Mouse (Mus musculus) layer of hippocampus, adult 18-20 months (tissue): ENCODE data around the gene Rbbp6. TPM values are rescaled to one million over a fixed set of nuclear protein-coding genes. Genes with fewer than 3 reads are reported as not detected.

Experiments used
- DNase-seq, 2 experiments: peaks; one replicate each; pipeline ENCODE4 v3.0.0; 2022; ENCODE audit warnings: low spot score in 2 of 2
- total RNA-seq, 2 experiments: library from RNA; stranded (reverse); gene quantifications; 2 replicates each; pipeline ENCODE4 v1.2.3; 2021

Gene Rbbp6
- total RNA-seq, 2 experiments from 2014 or later: 62.6 to 67.2 TPM

DNA sequence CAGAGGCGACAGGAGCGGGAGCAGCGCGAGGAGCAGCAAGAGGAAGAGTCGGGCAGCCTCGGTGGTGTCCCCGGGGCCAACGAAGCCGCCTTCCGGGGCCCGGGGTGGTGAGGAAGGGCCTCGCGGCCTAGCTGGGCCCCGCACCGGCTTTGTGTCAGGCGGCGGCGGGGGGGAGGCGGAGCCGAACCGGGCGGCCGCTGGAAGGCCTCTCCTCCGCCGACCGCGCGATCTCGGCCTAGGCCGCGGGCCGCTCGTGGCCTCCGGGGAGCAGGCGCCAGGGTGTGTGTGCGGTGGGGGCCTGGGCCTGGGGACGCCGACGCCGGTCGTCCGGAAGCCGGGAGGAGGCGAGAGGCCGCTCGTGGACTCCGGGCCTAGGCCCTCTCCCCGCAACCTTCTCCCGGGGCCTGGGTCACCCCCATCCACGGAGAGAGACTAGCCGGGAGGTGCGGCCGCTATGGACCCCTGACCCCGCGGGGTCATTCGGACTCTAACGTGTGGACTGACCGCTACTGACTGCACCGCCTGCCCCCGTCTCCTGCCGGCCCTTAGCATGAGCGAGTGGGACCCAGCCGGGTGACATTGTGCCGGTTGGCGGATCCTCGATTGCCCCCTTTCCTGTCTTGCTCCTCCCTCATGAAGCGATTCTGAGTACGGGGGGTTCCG lies 4.8 kb downstream of the Rbbp6 start:
- DNase-seq: peak; percentile 32 to 44

DNA sequence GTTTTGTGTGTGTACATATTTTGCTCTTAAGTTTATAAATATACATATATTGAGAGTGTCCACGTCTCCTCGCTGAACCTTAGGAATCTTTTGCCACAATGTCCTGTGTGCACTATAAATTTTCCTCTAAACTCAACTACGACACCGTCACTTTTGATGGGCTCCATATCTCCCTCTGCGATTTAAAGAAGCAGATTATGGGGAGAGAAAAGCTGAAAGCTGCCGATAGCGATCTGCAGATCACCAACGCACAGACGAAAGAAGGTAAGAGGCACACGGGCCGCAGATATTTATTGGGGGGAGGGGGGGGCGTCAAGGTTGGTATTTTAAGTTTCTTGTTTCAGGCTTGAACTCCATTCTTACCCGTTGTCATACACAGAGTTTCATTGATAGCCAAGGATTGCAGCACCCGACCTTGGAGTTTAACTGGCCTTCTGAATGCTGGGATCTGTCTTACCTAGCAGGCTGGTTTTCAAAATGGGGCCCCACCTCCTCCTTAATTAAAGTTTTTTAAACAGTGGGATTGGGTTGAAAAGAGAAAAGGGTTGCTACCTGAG lies 5.5 kb downstream of the Rbbp6 start:
- DNase-seq: no peak

DNA sequence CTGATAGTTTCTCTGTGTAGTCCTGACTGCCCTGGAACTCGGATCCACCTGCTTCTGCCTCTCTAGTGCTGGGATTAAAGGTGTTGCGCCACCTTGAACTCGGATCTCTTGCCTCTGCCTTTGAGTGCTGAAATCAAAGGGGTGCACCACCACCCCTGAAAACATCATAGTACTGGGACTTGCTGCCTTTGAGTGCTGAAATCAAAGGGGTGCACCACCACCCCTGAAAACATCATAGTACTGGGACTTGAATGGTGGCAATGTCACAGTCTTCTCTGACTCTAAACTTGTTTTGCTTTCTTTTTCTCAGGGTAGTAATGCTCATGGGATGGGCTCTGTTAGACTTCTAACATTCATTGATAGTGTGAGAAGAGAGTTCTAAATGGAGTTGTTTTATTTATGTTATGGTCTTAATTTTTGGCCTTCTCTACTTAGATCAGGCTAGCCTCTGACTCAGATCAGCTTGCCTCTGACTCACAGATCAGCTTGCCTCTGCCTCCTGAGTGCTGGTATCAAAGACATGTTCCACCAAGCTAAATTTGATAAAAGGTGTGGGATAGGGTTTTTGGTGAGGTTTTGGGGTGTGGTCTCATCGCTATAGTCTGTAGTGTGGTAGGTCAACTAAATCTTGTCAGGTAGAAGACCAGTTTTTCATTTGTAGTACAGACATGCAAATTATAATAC lies 6.7 kb downstream of the Rbbp6 start:
- DNase-seq: no peak

DNA sequence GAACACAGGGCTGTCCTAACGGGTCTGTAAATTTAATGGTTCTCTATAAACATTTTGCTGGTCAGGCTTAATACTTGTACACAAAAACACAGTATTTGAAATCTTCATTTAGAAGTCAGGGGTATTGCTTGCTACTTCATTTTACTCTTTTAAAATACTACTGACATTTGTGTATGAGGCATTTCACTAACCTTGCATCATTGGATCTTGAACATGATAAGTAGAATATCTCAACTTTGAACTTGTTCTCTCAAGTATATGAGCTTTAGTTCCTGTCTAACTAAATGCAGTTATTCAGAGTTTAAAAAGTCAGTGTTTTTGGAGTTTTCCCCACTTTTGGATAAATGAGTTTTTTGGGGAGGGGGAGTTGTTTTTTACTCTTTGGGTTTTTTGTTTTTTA lies 14.0 kb downstream of the Rbbp6 start:
- no peak for DNase-seq

DNA sequence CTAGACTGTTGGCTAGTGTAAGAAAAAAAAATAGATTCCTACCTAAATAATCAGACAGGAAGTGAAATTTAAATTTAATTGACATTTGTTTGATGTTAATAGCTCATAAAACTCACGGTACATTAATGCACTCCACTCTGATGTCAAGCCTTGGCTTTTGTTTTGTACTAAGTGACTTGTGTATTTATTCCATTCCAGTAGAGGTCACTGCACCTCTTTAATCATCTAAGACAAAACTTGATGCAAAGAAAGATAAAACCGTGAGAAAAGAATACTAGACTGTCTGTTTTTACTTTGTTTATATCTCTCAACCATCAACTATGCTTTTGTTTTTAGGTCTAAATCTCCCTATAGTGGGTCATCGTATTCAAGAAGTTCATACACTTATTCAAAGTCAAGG lies 32.7 kb downstream of the Rbbp6 start:
- no peak for DNase-seq

DNA sequence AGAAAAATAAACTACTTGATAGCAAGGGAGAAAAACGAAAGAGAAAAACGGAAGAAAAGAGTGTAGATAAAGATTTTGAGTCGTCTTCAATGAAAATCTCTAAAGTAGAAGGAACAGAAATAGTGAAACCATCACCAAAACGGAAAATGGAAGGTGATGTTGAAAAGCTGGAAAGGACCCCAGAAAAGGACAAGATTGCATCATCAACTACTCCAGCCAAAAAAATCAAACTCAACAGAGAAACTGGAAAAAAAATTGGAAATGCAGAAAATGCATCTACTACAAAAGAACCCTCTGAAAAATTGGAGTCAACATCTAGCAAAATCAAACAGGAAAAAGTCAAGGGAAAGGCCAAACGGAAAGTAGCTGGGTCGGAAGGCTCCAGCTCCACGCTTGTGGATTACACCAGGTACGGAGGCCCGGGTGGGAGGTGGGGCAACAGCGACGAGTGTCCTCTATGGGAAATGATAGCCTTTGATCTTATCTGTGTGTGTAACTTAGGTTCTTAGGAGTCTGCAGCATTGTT lies 34.4 kb downstream of the Rbbp6 start:
- no peak for DNase-seq

DNA sequence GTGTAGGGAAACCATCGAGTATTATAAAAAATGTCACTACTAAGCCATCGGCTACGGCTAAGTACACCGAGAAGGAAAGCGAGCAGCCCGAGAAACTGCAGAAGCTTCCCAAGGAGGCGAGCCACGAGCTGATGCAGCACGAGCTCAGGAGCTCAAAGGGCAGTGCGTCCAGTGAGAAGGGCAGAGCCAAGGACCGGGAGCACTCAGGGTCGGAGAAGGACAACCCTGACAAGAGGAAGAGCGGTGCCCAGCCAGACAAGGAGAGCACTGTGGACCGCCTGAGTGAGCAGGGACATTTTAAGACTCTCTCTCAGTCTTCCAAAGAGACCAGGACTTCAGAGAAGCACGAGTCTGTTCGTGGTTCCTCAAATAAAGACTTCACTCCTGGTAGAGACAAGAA lies 35.3 kb downstream of the Rbbp6 start:
- DNase-seq: no peak

DNA sequence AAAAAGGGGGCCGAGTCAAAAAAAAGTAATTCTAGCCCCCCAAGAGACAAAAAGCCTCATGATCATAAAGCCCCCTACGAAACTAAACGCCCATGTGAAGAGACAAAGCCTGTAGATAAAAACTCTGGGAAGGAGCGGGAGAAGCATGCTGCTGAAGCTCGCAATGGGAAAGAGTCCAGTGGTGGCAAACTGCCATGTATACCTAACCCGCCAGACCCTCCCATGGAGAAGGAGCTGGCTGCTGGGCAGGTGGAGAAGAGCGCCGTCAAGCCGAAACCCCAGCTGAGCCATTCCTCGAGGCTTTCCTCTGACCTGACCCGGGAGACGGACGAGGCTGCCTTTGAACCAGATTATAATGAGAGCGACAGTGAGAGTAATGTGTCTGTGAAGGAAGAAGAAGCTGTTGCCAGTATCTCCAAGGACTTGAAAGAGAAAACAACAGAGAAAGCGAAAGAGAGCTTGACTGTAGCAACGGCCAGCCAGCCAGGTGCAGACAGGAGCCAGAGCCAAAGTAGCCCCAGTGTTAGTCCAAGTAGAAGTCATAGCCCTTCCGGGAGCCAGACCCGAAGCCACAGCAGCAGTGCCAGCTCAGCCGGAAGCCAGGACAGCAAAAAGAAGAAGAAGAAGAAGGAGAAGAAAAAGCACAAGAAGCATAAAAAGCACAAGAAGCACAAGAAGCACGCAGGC lies 36.0 kb downstream of the Rbbp6 start:
- DNase-seq: no peak

DNA sequence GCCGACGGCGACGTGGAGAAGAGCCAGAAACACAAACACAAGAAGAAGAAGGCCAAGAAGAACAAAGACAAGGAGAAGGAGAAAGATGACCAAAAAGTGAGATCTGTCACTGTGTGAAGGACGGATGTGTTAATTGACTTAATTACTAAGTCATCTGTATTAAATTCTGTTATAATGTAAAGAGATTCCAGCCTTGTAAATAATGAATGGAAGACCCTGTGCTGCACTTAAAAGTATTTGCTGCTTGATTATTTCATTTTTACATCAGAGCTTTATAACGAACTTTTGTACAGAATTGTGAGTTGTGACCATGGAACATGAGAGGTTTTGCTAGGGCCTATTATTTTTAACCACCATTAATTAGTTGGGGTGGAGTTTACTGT lies 36.5 kb downstream of the Rbbp6 start:
- DNase-seq: no peak

DNA sequence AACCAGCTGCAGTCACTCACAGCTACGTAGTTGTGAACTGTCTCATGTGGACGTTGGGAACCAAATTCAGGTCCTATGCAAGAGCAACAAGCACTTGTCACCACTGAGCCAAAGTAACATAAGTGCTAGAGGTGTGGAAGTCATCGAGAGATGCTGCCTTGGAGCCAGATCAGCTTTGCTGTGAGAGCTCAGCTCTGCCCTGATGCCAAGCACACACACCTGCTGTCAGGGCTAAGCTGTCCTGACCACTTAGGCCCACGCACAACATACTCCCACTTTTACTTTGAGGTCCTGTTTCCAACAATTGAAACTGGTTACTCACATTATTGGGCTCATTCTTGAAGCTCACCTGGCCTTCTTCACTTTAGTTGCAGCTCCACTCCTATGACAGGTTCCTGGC lies 37.7 kb downstream of the Rbbp6 start:
- no peak for DNase-seq

DNA sequence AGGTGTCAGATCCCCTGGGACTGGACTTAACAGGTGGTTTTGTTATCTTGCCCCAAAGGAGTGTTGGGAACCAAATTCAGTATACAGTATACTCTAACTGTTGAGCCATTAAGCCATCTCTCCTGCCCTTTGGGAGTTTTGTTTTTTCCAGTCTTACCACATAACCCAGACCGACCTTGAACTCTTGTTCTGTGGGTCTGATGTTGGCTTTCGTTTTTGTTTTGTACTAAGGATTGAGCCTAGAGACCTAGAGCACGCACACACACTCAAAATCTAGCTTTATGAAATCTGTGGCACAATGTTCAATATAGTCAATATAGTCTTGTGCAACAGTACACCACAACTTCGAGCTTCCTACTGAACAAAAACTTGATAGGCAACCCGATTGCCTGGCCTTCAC lies 39.0 kb downstream of the Rbbp6 start:
- DNase-seq: no peak

DNA sequence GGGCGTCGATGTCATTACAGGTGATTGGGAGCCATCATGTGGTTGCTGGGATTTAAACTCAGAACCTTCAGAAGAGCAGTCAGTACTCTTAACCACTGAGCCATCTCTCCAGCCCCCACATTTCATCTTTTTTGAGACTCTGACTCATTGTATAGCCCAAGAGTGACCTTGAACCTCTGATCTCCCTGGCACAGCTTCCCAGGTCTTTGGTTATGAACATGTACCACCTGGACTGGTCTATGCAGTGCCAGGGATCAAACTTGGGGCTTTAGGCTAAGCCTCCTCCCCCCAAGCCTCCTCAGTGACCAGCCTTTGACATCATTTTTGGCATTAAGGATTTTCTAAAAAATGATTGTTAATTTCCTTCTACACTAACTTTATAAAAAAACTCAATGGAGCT lies 40.8 kb downstream of the Rbbp6 start:
- no peak for DNase-seq

DNA sequence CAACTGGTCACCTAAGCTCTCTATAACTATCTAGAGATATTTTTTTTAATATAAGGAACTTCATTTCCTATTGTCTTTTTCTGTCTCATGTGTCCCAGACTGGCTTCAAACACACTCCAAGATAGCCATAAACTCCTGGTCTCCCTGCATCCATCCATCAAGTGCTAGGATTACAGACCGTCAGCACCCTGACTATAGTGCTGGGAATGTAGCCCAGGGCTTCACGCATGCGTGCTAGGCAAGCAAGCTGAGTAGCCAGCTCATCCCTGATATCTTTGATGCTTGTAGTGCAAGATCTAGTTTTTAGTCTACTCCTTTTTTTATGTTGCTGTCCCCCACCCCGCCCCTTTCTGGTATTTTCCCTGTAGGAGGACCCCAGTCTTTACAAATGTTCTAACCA lies 42.3 kb downstream of the Rbbp6 start:
- DNase-seq: no peak

DNA sequence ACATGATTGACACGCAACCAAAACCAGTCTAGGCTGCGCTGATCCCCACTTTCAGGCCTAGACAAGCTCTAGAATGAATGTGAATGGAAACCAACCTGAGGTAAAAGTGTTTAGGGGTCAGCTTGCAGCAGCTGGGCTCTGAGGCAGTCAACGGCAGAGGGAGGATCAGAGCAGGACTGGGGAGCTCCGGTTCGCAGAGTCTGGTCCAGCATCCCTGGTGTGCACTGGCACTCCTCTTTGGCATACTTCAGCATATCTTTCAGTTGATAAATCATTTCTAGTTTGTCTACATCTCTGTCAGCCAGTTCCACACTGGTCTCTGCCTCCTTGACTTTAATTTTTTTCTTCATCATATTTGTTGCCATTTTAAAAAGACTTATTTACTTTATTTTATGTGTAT lies 48.0 kb downstream of the Rbbp6 start:
- DNase-seq: no peak

DNA sequence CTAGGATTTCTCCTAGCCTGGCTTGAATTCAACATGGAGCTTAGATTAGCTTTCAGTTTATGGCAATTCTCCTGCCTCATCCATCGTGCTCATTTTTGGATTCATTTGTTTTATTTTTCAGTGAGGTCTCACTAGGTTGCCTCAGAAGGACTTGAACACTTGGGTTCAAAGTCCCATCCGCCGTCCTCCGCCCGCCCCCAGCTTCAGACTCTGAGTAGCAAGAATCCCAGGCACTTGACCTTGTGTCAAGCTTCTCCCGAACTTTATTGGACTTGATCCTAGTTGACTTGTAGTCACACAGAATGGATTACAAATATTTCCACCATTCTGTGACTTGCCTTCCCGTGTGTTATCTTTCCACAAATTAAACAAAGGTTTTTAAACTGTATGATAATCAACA lies 49.2 kb downstream of the Rbbp6 start:
- no peak for DNase-seq

DNA sequence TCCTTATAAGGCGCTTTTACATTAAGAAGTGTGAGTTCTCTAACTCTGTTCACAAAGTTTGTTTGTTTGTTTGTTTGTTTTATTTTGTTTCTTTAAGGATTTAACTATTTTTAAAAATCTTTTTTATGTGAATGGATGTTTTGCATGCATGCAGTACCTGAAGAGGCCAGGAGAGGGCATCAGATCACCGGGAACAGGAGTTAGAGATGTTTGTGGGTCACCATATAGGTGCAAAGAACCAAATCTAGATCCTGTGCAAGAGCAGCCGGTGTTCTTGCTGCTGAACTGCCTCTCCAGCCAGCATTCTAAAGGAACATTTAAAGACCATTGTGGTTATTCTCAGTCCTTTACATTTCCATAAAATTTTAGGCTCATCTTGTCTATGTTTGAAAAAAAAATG lies 52.1 kb downstream of the Rbbp6 start:
- no peak for DNase-seq

DNA sequence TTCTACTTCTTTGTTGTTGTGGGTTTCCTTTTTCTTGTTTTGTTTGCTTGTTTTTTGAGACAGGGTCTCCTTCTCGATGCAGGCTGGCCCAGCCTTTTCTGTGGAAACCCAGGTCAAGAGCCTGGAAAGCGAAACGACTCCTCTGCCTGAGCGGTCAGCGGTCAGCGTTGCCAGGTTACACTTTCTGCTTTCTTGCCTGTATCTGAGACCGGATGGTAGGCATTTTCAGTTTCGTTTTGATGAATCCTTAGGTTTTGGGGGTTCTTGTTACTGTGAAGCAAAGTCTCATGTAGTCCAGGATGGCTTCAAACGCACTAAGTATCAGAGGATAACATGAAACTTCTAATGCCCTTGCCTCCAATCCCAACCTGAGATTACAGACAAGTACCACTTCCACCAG lies 59.6 kb downstream of the Rbbp6 start:
- DNase-seq: no peak

DNA sequence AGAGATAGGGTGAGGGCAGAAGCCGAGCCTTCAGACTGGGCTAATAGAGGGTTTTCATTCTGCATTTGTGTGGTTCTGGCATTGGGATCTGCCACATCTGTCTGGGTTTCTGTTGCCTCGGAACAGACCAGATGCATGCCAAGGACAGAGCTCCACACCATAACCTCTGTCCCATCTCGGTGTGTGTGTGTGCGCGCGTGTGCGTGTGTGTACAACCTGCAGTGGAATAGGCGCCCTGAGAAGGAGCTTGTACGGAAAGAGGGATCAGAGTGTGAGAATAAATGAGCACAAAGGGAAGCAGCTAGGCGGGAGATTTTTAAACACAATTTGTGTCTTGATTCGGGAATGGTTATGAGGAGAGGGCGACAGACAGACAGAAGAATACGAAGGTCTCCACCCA lies 64.8 kb downstream of the Rbbp6 start:
- no peak for DNase-seq

DNA sequence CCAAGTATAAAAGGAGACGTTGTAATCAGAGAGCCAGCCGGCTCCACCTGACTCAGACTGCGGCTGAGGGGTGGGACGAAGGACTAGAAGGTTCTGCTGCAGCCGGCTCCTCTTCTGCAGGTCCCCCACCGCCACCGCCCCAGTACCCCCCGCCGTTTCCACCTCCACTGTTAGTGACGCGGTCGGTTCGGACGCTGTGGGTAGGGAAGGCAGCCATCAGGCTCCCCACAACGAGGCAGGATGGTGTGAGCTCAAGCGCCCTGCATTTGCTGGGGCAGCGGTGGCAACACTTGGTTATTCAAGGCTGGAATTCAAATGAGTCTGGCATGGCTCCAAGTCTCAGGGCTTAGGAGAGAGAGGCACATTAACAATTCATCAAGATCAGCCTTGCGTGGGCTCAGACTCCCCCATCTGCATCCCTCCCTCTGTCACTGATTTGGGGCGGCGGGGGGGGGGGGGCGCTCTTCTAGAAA lies 65.3 kb downstream of the Rbbp6 start:
- DNase-seq: peak; percentile 65 to 87

DNA sequence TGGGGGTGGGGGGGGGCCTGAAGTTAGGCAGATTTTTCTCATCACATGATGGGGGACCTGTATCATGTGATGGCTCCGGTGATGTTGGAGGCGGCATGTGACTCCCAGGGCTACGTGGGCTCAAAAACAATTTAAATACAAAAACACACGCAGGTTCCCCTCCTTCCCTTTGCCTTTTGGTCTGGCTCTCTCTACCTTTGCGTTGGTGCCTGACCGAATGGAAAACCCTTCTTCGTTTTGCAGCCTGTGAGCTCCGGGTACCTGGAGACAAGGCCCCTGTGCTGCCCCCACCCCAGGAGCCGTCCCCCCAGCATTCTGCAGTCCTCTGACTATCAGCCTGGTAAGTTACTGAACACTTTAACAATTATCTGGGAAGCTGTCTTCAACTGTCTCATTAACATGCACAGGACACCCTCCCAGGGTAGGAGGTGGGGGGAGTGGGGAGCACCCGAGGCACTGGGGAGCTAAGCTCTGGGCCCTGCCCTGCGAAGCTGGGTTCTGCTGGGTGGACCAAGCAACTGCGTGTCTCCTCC lies 65.8 kb downstream of the Rbbp6 start:
- peak; percentile 28 to 46 for DNase-seq

DNA sequence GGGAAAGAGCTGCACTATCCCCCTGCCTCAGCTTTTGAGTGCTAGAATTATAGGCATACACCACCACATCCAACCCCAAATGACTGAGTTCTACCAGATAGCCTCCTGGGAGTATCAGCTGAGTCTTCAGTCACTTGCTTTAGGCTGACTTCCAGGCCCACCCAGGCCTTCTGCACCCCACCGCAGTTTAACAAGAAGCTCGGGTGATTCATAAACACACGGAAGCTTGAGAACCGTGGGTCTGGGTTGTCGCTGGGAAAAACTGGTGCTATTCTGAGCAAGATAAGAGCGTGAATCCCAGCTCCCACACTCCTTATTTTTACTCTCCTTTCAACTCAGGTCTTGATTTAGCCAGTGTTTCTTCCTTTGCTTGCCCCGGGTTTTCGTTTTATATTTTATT lies 69.8 kb downstream of the Rbbp6 start:
- no peak for DNase-seq

DNA sequence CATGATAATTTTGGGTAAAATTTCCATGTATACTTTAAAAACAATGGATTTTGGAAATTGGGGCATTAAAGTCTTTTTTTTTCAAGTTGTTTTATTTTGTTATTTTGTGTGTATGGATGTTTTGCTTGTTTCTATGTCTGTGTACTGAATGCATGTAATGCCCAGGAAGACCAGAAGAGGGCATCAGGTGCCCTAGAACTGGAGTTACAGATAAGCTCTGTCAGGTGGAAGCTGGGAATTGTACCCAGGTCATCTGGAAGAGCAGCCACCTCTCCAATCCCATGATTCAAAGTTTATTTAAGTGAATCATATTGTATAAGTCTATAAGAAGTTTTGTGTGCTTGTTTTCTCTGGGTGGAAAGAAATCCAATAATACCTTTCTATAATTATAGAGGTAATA lies 73.8 kb downstream of the Rbbp6 start:
- DNase-seq: no peak
